In the genomic region with DNA sequence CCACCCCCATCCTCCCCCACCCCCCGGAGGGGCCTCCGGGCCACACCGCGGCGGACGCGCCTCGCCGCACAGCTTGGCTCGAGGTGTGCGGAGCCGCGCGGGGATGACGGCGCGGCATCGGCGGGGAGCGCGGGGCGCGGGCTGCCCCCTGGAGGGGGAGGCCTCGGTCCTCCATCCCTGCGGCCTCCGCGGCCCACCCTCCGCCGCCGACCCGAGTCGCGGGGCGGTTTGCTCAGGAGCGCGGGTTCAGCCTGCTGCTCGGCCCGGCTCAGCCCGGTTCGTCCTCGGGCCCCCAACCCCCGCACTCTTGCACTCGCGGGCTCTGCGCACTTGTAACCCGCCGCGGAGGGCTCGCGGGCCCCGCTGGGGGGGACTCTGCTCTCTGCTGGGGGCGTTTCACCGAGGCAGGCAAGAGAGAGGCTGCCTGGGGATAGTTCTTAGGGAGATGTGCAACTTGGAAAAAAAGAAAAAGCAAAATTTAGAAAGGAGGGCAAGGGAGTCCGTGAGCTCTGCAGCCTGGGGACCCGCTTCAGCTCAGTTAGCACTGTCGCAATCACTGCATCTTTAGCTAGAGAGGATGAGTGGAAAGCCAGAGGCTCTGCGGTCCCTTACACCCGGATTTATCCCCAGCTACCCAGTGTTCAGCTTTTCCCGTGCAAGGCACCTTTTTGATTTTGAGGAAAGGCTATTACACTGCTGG, we compare ENCODE assay signal across 9 mouse cellular contexts. TPM values are rescaled to one million over a fixed set of nuclear protein-coding genes. Genes with fewer than 3 reads are reported as not detected.
DNase-seq lines count a peak whose midpoint lies in the region; ATAC-seq lines count a peak whose summit lies in the region.
"Had no signal": no experiment of that assay in that cellular context is flagged by ENCODE, and none has a peak within 500 bp of the region (broad histone marks: within the 10 kb centered on the region; RNA-seq: fewer than 3 reads in every experiment).

No protein-coding gene starts in this region.

- under 1% methylated on average over 42 of the region's 59 CpGs for WGBS in heart, embryonic 13.5 days
- WGBS in embryonic facial prominence, embryonic 13.5 days = under 1% methylated on average over 44 of the region's 59 CpGs
- under 1% methylated on average over 47 of the region's 59 CpGs for whole genome bisulfite sequencing in intestine, embryonic 16.5 days
- under 1% methylated on average over 23 of the region's 59 CpGs for WGBS in neural tube, embryonic 14.5 days

- H3K4me2 ChIP-seq in heart, embryonic 13.5 days = peak overlapping the region; percentile 79
- peak overlapping the region; percentile 93 for H3K4me2 ChIP-seq in embryonic facial prominence, embryonic 13.5 days
- H3K4me2 ChIP-seq in intestine, embryonic 16.5 days (ENCODE audit: low read depth, low read length) = peak overlapping the region; percentile 88
- peak overlapping the region; percentile 63 for H3K4me2 ChIP-seq in neural tube, embryonic 14.5 days (ENCODE audit: low read depth, low read length)

- H3K4me3 ChIP-seq in heart, embryonic 13.5 days = peak overlapping the region; percentile 57
- H3K4me3 ChIP-seq in embryonic facial prominence, embryonic 13.5 days = peak overlapping the region; percentile 56
- peak overlapping the region; percentile 49 for H3K4me3 ChIP-seq in intestine, embryonic 16.5 days (ENCODE audit: low read length)
- H3K4me3 ChIP-seq in neural tube, embryonic 14.5 days (ENCODE audit: low read depth, low read length) = peak overlapping the region; percentile 58

- no peak for ATAC-seq in heart, embryonic 13.5 days (ENCODE audit: extremely low read depth, insufficient number of reproducible peaks, low FRiP score, low TSS enrichment)
- ATAC-seq in embryonic facial prominence, embryonic 13.5 days (ENCODE audit: insufficient number of reproducible peaks, insufficient read depth, low FRiP score, low TSS enrichment, low read depth) = no peak
- ATAC-seq in intestine, embryonic 16.5 days = no peak
- peak; percentile 44; the same call in 1 of the 2 replicates for ATAC-seq in neural tube, embryonic 14.5 days (ENCODE audit: low read depth)

- H3K27ac ChIP-seq in heart, embryonic 13.5 days (replicated peaks) = no peak overlapping the region
- no peak overlapping the region for H3K27ac ChIP-seq in embryonic facial prominence, embryonic 13.5 days
- no peak overlapping the region for H3K27ac ChIP-seq in intestine, embryonic 16.5 days (ENCODE audit: low read length)
- no peak overlapping the region for H3K27ac ChIP-seq in neural tube, embryonic 14.5 days (ENCODE audit: low read depth, low read length)

- H3K9ac ChIP-seq in heart, embryonic 13.5 days = peak overlapping the region; percentile 64
- peak overlapping the region; percentile 64 for H3K9ac ChIP-seq in embryonic facial prominence, embryonic 13.5 days
- H3K9ac ChIP-seq in intestine, embryonic 16.5 days (ENCODE audit: low read depth, low read length) = peak overlapping the region; percentile 20; the same call in 1 of the 2 replicates
- peak overlapping the region; percentile 48 for H3K9ac ChIP-seq in neural tube, embryonic 14.5 days (replicated peaks; ENCODE audit: low read depth, low read length)

- no peak for DNase-seq in heart, postnatal 4 days
- peak; percentile 55 for DNase-seq in ZHBTc4 (ENCODE audit: low read depth, low spot score)
- DNase-seq in yolk sac, embryonic 10.5 days (ENCODE audit: low spot score) = no peak
- no peak for DNase-seq in thymus, postnatal 14 days

- H3K4me1 ChIP-seq in heart, embryonic 13.5 days = peaks cover 16% of the 10 kb centered on the region
- peaks cover 17% of the 10 kb centered on the region for H3K4me1 ChIP-seq in embryonic facial prominence, embryonic 13.5 days
- H3K4me1 ChIP-seq in intestine, embryonic 16.5 days (ENCODE audit: control insufficient read depth, insufficient read depth, low read length) = peaks cover 11% of the 10 kb centered on the region
- H3K4me1 ChIP-seq in neural tube, embryonic 14.5 days (ENCODE audit: control insufficient read depth, insufficient read depth, low read length) = no peaks in the 10 kb centered on the region

- H3K27me3 ChIP-seq in heart, embryonic 13.5 days (replicated peaks) = peaks cover 71% of the 10 kb centered on the region
- H3K27me3 ChIP-seq in embryonic facial prominence, embryonic 13.5 days = peaks cover 72% of the 10 kb centered on the region
- H3K27me3 ChIP-seq in intestine, embryonic 16.5 days (replicated peaks; ENCODE audit: control insufficient read depth, insufficient read depth, low read length) = peaks cover 28% of the 10 kb centered on the region
- peaks cover 33% of the 10 kb centered on the region for H3K27me3 ChIP-seq in neural tube, embryonic 14.5 days (ENCODE audit: control insufficient read depth, insufficient read depth, low read length)

- peaks cover 22% of the 10 kb centered on the region for H3K9me3 ChIP-seq in heart, embryonic 13.5 days
- peaks cover 8% of the 10 kb centered on the region for H3K9me3 ChIP-seq in embryonic facial prominence, embryonic 13.5 days
- H3K9me3 ChIP-seq in intestine, embryonic 16.5 days (ENCODE audit: control insufficient read depth, low read length) = no peaks in the 10 kb centered on the region
- peaks cover 3% of the 10 kb centered on the region; the same call in 1 of the 2 replicates for H3K9me3 ChIP-seq in neural tube, embryonic 14.5 days (ENCODE audit: control insufficient read depth, low read length)

- H3K36me3 ChIP-seq in heart, embryonic 13.5 days = no peaks in the 10 kb centered on the region
- no peaks in the 10 kb centered on the region for H3K36me3 ChIP-seq in embryonic facial prominence, embryonic 13.5 days
- H3K36me3 ChIP-seq in intestine, embryonic 16.5 days (ENCODE audit: control insufficient read depth, insufficient read depth, low read length) = no peaks in the 10 kb centered on the region
- H3K36me3 ChIP-seq in neural tube, embryonic 14.5 days (ENCODE audit: control insufficient read depth, insufficient read depth, low read length) = no peaks in the 10 kb centered on the region

RNA-seq across cellular contexts. Expression of a gene that starts 1.1 kb away (rescaled TPM):
- polyA plus RNA-seq in heart, embryonic 13.5 days (2015; fragmentation: Nextera tagmentation; extraction: Ambion mirVana) = 0.06 and 0.24 TPM in 2 replicates
- under 1 TPM; 0.10 to 0.14 TPM for total RNA-seq in heart, postnatal 4 days (2021)
- 0.44 and 0.49 TPM in 2 replicates for polyA plus RNA-seq in embryonic facial prominence, embryonic 13.5 days (2015; fragmentation: Nextera tagmentation; extraction: Ambion mirVana)
- polyA plus RNA-seq in intestine, embryonic 16.5 days (2015; fragmentation: Nextera tagmentation; extraction: Ambion mirVana) = 0.22 and 0.23 TPM in 2 replicates
- polyA plus RNA-seq in neural tube, embryonic 14.5 days (2014; fragmentation: Nextera tagmentation; extraction: Ambion mirVana) = 12.2 and 17.8 TPM in 2 replicates
- polyA plus RNA-seq: liver, adult 2 months had no signal

RNA-seq across cellular contexts. Expression of a gene that starts 40.9 kb away (rescaled TPM):
- 17.3 and 17.6 TPM in 2 replicates for polyA plus RNA-seq in heart, embryonic 13.5 days (2015; fragmentation: Nextera tagmentation; extraction: Ambion mirVana)
- 10 to 100 TPM; 32.5 to 35.4 TPM for total RNA-seq in heart, postnatal 4 days (2021)
- polyA plus RNA-seq in embryonic facial prominence, embryonic 13.5 days (2015; fragmentation: Nextera tagmentation; extraction: Ambion mirVana) = 32.0 and 37.2 TPM in 2 replicates
- 16.2 and 17.6 TPM in 2 replicates for polyA plus RNA-seq in intestine, embryonic 16.5 days (2015; fragmentation: Nextera tagmentation; extraction: Ambion mirVana)
- polyA plus RNA-seq in neural tube, embryonic 14.5 days (2014; fragmentation: Nextera tagmentation; extraction: Ambion mirVana) = 88.9 and 91.3 TPM in 2 replicates

RNA-seq across cellular contexts. Expression of a gene that starts 41.0 kb away (rescaled TPM):
- polyA plus RNA-seq in heart, embryonic 13.5 days (2015; fragmentation: Nextera tagmentation; extraction: Ambion mirVana) = 33.3 and 35.2 TPM in 2 replicates
- 10 to 100 TPM; 24.3 to 25.0 TPM for total RNA-seq in heart, postnatal 4 days (2021)
- 35.3 and 39.1 TPM in 2 replicates for polyA plus RNA-seq in embryonic facial prominence, embryonic 13.5 days (2015; fragmentation: Nextera tagmentation; extraction: Ambion mirVana)
- polyA plus RNA-seq in intestine, embryonic 16.5 days (2015; fragmentation: Nextera tagmentation; extraction: Ambion mirVana) = 41.7 and 43.3 TPM in 2 replicates
- polyA plus RNA-seq in neural tube, embryonic 14.5 days (2014; fragmentation: Nextera tagmentation; extraction: Ambion mirVana) = 26.5 and 33.8 TPM in 2 replicates
